Mouse (Mus musculus): ENCODE data around the gene Fpgs.

Gene Fpgs

DNA sequence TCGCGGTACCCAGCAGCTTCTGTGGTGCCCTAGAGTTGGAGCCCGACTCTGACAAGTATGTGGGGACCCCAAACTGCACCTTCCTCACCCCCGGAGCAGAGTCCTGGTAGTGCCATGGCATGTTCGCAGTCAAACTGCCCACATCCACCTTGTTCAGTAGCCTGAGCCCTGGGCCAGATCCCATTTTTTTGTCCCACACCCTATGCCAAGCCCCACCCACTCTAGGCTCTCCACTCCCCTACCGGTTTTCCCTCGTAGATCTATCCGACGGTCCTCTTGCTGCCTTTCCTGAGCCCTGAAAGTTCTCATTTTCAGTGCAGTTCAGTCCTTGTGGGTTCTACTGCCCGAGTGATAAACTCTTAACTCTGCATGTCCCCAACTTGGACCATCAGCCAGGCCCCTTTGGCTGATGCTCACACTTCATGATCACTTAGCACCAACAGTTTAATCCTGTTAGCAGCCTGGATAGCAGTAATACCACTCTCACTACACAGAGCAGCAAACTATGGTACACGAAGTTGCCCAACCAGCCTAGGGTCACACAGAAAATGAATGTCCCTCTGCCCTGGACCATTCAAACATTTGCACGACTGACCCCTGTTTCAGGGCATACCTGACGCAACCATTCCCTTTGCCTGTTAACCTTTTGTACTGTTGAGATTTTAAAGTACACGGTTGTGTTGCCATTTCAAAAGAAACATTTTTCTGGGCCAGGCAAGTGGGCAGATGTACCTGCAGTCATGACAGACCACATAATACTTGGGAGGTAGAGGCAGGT is 2.8 kb downstream of the Fpgs start:
- WGBS, result 88% methylated on average over 14 of the region's 14 CpGs

DNA sequence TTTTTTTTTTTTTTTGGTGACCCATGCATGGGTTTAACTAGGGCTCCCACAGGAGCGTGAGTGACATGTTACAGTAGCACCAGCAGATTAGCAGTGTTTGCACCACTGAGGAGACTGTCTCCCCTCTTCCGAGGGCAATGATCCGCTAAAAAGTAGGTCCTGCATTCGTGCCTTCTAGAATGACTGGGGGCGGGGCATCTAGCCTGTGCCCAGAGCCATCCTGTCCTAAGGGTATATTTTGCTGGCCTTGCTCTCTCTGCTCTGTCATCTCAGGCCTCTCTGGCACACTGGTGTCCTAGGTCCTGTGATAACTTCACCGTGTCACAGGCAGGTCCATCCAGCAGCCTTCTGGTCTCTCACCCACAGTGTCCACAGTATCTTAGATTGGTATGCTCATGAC is 4.3 kb downstream of the Fpgs start:
- WGBS, result 95% methylated on average over 6 of the region's 6 CpGs

DNA sequence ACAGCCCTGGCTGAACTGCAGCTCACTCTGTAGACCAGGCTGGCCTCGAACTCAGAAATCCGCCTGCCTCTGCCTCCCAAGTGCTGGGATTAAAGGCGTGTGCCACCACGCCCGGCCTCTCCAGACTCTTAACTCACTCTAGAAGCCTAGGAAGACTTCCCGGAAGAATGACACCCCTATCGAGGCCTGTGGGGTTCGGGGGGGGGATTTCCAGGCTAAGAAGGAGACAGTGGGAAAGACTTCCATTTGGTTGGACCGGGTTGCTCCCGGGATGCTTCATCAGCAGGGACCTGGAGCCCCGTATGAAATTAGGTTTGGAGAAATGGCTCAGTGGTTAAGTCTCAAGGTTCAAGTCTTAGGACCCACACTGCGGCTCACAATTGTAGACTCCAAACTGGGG is 9.3 kb downstream of the Fpgs start:
- 83% methylated on average over 12 of the region's 12 CpGs for WGBS

DNA sequence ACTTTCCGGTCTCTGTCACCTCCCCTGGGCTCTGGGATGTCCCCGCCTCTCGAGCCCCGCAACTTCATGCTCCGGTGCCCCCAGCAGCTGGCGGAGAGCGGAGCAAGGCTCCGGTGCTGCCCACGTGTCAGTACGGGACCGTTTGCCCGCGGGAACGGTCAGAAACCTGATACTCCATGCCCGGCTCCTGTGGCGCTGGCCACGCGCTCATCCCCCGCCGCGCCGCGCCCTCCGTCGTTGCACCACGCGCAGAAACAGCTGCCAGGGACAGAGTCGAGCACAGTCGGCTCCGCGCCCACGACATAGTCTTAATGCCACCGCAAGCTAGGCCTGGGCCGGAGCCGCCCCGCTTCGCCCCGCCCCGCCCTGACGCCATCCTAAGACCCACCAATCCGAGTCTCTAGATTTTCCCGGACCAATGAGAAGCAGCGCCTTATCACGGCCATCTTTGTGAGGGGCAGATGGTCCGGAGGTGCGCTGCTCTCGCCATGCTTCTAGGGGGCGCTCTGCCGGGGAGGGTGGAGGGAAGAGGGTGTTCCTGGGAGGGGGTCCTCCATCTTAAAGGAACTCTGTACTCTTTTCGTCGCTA is 10.0 kb downstream of the Fpgs start:
- under 1% methylated on average over 51 of the region's 51 CpGs for WGBS

DNA sequence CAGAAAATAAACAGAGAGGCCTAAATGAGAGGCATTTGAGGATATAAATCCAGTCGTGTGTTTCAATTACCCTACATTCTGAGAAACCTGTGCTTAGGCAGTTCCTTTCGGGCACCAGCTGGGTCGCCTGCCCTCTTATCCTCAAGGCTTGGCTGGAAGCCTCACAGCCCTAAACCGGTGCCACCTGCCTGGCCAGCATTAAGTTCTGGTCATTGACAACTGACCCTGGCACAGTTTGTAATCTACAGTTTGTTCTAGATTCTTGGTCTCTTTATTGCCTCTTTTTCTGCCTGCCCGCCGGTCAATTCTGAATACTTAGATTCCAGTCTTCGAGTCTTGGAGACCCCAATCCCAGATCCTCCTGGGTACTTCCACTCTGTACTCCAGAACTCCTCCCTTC is 10.7 kb downstream of the Fpgs start:
- 15% methylated on average over 7 of the region's 7 CpGs for WGBS

DNA sequence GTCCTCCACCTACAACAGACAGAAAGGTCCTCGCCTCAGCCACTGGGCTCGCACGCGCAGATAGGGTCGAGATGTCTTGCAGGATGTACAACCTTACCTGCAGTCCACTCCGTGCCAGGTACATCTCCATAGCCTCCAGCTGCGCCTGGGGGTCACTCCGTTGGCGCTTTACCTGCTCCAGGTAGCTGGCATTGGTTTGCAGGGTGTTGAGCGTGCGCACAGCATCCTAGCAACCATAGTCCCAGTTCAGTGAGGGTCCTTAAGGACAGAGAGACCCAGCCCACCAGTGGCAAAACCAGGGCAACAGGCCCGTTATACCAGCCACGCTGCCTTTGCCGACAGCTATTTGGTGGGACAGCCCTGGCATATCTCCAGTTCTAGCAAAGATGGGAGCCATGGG is 11.4 kb downstream of the Fpgs start:
- 96% methylated on average over 14 of the region's 14 CpGs for WGBS

DNA sequence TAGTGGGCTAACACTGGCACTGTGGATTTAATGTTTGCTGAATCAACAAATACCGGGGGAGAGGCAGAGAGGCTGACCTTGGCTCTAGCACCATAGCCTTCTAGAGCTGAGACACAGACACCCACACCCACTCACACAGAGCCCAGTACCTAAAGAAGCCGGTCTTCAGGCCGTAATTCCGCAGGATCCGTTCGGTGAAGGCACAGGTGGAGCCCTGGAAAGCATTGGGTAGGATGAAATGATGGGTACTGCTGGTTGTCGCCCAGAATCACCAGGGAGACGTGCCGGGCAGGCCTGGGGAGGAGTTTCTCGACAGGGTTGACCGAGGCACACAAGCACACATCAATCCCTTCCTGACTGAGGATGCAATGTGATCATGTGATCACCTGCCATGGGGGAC is 12.9 kb downstream of the Fpgs start:
- WGBS, result 85% methylated on average over 11 of the region's 11 CpGs

DNA sequence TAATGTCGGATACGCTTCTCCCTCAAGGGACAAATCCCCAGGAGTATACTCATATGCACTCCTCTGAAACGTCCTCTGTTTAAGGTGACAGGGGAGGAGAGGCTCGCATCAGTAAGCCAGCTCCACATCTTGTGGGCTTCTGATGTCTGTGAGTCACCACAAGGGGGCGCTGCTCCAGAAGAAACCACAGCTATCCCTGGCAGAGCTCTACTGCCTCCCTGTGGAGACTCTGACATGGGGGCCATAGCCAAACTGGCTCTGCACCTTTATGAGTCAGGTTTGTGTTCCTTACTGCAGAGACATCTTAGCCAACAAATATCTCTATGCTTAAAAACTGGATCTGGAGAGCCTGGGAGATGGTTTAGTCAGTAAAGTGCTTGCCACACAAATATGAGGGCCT is 14.5 kb downstream of the Fpgs start:
- WGBS, result 25% methylated on average over 5 of the region's 5 CpGs

DNA sequence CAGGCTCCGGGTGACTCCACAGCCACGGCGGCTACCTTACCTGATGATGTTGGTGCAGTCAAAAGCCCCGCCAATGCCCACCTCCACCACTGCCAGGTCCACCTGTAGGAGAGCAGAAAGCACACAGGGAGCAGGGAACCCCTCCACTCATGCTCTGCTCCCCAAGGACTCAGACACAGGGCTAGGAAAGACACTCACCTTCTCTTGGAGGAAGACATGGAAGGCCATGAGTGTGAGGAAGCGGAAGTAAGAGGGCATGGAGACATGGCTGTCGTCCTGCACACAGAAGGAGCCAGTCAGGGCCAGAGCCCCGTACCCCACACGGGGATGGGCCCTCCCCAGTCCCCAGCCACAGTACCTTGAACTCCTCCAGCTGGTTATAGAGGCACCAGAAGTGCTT is 16.4 kb downstream of the Fpgs start:
- whole genome bisulfite sequencing, result 97% methylated on average over 8 of the region's 8 CpGs

DNA sequence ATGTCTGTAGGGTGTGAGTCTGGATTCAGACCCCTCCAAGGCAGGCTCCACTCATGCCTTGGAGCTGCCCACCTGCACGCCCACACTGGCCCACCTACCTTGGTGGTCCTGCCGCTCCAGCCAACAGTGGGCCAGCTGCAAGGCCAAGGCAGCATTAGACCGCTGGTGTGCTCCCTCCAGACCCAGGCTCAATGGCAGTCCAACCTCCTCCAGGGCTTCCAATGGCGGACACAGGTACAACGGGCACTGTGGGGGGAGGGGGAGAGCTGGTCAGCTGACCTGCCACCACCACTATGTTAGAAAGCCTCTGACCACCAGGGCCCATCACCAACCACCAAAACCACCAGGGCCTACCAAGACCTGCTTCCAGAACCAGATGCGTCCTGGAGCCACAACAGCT is 17.3 kb downstream of the Fpgs start:
- 92% methylated on average over 6 of the region's 6 CpGs for WGBS

DNA sequence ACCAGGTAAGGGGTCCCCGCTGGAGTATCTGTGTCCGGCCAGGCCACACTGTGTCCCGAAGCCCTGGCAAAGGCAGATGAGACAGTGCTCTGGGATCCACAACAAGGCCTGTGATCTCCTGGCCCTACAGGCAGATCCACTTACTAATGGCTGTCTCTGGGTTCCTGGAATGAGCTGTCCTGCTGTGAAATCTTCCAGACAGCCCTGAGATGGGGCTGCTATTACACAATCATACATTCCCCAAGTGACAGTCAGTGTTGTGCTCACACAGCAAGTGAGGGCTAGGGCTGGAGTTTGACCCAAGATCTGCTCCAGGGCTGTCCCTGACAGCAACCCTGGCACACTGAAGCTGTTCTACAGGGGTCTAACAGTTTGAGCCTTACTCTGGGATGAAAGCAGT is 18.1 kb downstream of the Fpgs start:
- WGBS, result 90% methylated on average over 3 of the region's 3 CpGs

DNA sequence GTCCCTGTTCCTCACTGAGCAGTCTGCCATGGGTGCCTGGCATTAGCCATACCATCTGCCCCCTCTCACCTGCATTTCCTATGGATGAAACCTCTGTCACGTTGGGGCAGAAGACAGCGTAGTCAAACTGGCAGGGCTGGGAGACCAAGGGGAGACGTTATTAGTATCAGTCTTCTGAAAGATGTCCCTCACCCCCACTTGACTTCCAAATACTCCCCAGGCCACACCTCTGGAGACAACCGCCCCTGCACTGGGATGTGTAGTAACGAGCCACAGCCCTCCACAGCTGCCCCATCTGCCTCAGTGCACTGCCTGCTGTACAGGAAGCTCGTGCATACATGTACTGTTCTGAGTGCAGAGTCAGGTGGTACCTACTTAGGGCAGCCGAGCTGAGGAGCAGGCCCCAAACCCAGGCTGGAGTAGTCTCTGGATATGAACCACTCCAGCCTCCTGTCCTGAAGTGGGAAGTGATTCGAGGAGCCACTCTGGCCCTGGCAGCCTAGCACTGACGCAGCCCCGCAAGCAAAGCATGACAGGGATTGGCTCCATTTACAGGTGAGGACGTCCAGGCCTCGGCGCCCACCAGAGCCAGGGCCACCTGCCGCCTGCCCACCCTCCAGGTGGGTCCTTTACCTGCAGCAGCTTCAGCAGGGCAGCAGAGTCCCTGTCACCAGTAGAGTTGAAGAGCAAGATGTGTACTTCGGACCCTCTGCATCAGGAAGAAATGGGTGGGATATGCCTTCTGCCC is 19.1 kb downstream of the Fpgs start:
- WGBS, result 89% methylated on average over 15 of the region's 15 CpGs

DNA sequence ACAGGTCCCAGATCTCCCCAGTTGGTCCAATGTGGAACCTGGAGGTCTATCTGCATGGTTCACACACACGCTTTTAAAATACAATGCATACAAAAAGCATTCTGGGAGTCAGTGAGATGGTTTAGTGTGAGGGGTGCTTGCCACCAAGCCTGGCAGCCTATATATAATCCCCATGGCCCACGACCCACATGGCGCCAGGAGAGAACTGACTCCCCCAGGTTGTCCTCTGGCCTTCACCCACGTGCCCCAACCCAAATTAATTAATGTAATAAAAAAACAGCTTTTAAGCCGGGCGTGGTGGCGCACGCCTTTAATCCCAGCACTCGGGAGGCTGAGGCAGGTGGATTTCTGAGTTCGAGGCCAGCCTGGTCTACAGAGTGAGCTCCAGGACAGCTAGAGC is 20.2 kb downstream of the Fpgs start:
- WGBS, result 94% methylated on average over 10 of the region's 10 CpGs

DNA sequence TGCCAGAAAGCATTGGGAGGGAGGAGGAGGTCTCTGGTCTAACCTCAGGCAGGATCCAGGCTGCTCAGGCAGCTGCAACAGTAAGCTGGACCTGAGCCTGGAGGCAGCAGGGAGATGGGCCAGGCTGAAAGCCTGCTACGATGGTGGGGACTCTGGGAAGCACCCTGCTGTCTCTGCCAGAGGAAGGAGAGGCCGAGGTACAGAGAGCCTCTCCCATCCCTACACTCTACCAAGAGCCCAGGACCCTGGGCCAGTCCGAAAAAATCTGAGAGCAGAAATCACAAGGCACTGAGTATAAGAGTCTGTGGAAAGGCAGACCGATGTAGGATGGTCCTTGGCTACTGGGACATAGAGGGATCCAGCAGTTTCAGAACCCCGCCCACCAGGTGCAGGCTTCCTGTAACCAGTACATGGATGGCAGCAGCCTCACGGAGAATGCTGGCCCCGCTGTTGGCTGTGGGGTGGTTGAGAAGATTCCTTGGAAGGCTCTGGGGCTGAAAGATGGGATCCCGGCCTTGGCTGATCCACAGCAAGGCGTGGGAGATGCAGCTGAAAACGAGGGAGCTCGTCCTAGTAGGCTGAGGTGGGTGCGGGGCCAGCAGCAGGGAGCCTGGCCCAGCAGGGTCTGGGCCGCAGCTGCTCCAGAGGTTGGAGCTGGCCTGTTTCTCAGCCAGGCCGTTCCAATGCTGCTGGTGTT is 21.1 kb downstream of the Fpgs start:
- WGBS, result 63% methylated on average over 14 of the region's 14 CpGs

DNA sequence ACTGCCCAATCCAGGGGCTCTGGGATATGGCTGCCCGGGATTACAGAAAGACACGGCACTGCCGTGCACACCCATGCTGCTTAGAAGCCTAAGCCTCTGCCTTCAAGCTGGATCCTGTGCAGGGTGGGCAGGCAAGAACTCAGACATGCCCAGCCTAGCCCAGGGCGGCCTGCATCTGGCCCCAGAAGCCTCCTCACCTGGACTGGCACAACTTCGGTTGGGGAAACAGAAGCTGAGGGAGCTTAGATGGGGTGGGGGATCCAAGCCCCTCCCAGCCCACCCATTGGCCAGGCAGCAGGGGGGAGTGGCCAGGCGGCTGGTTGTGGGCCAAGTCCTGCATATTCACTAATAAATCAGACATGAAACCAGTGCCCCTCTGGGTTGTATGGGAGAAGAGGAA is 22.2 kb downstream of the Fpgs start:
- 71% methylated on average over 6 of the region's 6 CpGs for WGBS

DNA sequence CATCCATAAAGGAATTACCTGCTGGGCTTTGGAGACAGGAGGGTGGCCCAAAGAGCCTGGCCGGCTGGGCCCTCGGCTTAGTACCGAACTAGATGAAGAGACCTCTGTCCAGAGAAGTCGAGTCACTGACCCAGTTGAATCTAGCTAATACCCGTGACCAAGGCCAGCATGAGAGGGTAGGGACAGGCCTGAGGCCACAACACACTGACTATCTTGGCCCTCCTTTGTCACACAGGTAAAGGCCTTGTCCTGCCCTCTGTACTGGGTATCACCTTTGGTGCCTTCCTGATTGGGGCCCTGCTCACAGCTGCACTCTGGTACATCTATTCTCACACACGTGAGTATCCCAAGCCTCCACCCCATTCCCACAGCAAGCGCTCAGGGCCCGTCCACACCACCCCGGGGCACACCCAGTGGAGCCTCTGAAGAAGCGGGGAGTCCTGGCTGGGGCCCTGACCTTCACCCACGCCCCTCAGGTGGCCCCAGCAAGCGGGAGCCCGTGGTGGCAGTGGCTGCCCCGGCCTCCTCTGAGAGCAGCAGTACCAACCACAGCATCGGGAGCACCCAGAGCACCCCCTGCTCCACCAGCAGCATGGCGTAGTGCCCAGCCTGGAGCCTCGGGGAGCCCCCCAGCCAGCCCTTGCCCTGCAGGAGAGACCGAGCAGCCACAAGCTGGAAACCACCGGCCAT is 22.8 kb downstream of the Fpgs start:
- 87% methylated on average over 19 of the region's 19 CpGs for WGBS

DNA sequence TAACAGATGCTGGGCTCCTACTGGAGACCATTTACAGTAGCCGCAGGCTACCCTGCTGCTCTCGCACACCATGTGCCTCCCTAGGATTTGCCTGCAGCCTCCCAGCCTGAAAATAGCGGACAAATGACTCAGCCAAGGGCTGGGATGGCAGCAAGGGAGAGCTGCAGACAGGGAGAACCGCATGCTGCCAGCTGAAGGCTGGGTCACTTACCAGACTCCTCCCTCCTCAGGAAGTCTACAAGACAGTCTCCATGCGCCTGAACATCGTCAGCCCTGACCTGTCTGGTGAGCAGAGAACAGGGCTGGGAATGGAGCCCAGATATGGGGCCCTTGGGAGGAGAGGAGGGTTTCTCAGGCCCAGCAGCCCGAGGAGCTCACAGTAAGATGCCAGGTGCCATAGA is 23.9 kb downstream of the Fpgs start:
- WGBS, result 29% methylated on average over 7 of the region's 7 CpGs

DNA sequence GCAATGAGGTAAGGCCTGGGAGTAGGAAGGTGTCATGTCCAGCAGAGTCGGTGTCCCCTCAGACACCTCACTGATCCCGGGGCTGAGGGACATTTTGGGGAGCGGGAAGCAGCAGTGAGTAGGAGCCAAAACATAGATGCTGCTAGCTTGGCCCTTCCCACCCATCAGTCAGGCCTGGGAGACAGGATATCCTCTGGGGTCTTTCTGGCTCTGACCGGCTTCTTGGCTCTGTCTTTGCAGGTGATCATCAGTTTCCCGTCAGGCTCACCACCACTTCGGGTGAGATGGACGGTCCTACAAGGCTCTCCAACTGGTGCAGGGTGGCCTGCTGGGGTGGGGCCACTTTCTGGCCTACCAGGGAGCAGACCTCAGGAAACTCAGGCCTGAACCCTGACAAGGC is 26.3 kb downstream of the Fpgs start:
- 88% methylated on average over 7 of the region's 7 CpGs for WGBS

DNA sequence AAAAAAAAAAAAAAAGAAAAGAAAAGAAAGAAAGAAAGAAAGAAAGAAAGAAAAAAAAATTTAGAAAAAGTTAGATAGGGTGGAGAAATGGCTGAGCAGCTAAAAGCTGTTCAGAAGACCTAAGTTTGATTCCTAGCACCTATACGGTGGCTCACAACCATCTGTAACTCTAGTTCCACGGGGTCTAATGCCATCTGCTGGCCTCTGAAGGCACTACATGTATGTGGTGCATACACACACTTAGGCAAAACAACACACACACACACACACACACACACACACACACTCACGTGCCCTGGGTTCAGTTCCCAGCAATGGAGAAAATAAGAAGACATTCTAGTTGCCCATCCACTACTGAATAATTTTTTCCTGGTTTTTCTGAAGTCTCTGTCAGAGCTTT is 27.1 kb downstream of the Fpgs start:
- 92% methylated on average over 3 of the region's 3 CpGs for WGBS

DNA sequence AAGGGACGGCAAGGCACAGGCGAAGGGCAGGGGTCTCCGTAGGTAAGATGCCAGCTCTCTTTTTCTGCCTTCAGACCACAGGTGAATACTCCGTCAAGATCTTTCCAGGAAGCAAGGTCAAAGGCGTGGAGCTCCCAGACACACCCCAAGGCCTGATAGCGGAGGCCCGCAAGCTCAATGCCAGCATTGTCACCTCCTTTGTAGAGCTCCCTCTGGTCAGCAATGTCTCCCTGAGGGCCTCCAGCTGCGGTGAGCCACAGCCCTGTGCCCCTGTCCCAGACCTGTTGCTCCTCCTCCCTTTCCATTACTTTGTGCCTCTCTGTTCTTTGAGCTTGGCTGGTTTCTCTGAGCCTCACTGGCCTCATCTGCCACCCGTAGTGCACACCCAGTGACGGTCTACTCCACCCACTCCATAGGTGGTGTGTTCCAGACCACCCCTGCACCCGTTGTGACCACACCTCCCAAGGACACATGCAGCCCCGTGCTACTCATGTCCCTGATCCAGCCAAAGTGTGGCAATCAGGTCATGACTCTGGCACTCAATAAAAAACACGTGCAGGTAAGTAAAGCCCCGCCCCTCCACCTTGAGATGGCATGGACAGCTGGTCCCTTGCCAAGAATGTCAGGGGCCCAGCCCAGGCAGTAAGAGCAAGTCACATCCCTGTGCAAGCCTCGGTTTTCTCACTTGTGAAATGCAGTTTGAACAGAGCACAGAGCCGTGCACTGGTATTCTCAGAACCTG is 30.6 kb downstream of the Fpgs start:
- 84% methylated on average over 16 of the region's 16 CpGs for WGBS

DNA sequence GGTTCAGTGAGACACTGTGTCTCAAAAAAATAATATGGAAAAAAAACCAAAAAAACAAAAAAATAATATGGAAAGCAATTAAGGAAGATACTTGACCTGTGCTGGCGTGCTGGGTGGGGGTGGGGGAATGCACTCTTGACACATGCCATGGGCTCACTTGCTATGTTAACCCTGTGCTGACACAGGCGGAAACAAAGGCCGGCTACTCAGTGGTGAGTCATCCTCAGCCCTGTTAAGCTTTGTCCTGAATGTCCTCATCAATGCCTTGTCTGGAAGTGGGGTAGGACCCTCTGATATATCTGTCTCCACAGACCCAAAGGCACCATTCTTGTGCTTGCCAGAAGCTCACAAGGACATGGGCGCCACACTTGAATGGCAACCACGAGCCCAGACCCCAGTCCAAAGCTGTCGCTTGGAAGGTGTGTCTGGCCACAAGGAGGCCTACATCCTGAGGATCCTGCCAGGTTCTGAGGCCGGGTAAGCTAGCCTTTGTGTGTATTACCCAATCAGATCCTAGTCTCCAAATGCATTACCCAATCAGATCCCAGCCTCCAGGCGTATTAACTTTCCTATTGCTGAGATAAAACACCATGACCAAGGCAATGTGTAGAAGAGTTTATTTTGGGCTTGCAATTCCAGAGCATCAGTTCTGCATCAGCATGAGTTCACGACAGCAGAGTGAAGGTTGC is 31.9 kb downstream of the Fpgs start:
- WGBS, result 81% methylated on average over 9 of the region's 9 CpGs

All from cerebral cortex, adult 2 months (tissue).